Mouse (Mus musculus): ENCODE measurements around the gene Nab1.

DNA sequence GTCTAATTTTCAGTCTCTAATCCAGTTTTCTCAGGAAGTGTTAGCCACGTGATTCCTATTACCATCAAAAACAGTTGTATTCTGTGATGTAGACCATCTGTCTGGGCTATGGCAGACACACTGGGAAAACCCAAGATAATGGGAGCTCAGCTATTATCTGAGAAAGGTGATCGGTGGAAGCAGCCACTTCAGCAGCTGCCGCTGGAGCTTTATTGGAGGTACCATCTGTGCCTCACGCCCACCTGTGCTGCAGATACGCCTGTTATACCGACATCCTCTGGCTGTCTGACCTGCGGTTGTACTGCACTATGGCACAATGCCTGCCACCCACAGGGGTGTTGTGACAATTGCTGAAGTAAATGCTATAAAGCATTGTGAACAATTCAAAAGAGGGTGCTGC is 23.7 kb upstream of the Nab1 start:
- TF ChIP-seq CTCF (IDR thresholded peaks at IDR 0.05; ENCODE audit: low read depth, low read length) (no peak), GATA1 (IDR thresholded peaks at IDR 0.05; ENCODE audit: borderline replicate concordance, low read length) (no peak)
